Mouse (Mus musculus): Measurements from ENCODE around the gene Sowahb. TPM values are rescaled to one million over a fixed set of nuclear protein-coding genes. Genes with fewer than 3 reads are reported as not detected.

Gene Sowahb
- polyA plus RNA-seq, 1 experiment: not detected

GRCm38 (mm10) chr5:93043688-93044583 is 886 bp downstream of the Sowahb start:
- 0 out of 2 replicates have a peak, but pooled peaks cover 2% of the 10 kb centered on the region for H3K4me1 ChIP-seq (ENCODE audit: control insufficient read depth, insufficient read depth, low read length)
- no peak for TF ChIP-seq CTCF (IDR thresholded peaks at IDR 0.05; ENCODE audit: borderline replicate concordance, insufficient read depth, low read length)
- no peak for TF ChIP-seq POLR2A (IDR thresholded peaks at IDR 0.05; ENCODE audit: low read depth, low read length)
- no peak overlapping the region; the same call in 1 of the 2 replicates for H3K4me3 ChIP-seq (ENCODE audit: insufficient read depth, low read length)
- no peak overlapping the region for H3K27ac ChIP-seq (ENCODE audit: insufficient read depth, low read length)

- Histone ChIP-seq H3K4me1 (ENCODE audit: control insufficient read depth, insufficient read depth, low read length) (0 out of 2 replicates have a peak, but pooled peaks cover 2% of the 10 kb centered on the region), H3K27ac (ENCODE audit: insufficient read depth, low read length) (no peak overlapping the region), H3K4me3 (ENCODE audit: insufficient read depth, low read length) (no peak overlapping the region)
- no peak for TF ChIP-seq CTCF (IDR thresholded peaks at IDR 0.05; ENCODE audit: borderline replicate concordance, insufficient read depth, low read length)
- TF ChIP-seq POLR2A (IDR thresholded peaks at IDR 0.05; ENCODE audit: low read depth, low read length): no peak
These were observed 1.8 kb downstream of the Sowahb start for GRCm38 (mm10) chr5:93042831-93043687.

GRCm38 (mm10) chr5:93042031-93042430 is 2.8 kb downstream of the Sowahb start:
- Histone ChIP-seq H3K4me3 (ENCODE audit: insufficient read depth, low read length) (no peak overlapping the region), H3K4me1 (ENCODE audit: control insufficient read depth, insufficient read depth, low read length) (peaks cover 3% of the 10 kb centered on the region; the same call in 1 of the 2 replicates), H3K27ac (ENCODE audit: insufficient read depth, low read length) (no peak overlapping the region)
- TF ChIP-seq POLR2A (IDR thresholded peaks at IDR 0.05; ENCODE audit: low read depth, low read length) (no peak), CTCF (IDR thresholded peaks at IDR 0.05; ENCODE audit: borderline replicate concordance, insufficient read depth, low read length) (no peak)

- H3K27ac ChIP-seq (ENCODE audit: insufficient read depth, low read length): no peak overlapping the region
- H3K4me1 ChIP-seq (ENCODE audit: control insufficient read depth, insufficient read depth, low read length): peaks cover 6% of the 10 kb centered on the region; the same call in 1 of the 2 replicates
- TF ChIP-seq POLR2A (IDR thresholded peaks at IDR 0.05; ENCODE audit: low read depth, low read length) (no peak), CTCF (IDR thresholded peaks at IDR 0.05; ENCODE audit: borderline replicate concordance, insufficient read depth, low read length) (no peak)
- H3K4me3 ChIP-seq (ENCODE audit: insufficient read depth, low read length): no peak overlapping the region
These were observed 3.5 kb downstream of the Sowahb start for GRCm38 (mm10) chr5:93041276-93041675.

- Histone ChIP-seq H3K4me1 (ENCODE audit: control insufficient read depth, insufficient read depth, low read length) (peaks cover 10% of the 10 kb centered on the region), H3K27ac (ENCODE audit: insufficient read depth, low read length) (no peak overlapping the region), H3K4me3 (ENCODE audit: insufficient read depth, low read length) (no peak overlapping the region)
- TF ChIP-seq POLR2A (IDR thresholded peaks at IDR 0.05; ENCODE audit: low read depth, low read length): no peak
- TF ChIP-seq CTCF (IDR thresholded peaks at IDR 0.05; ENCODE audit: borderline replicate concordance, insufficient read depth, low read length): no peak
These were observed 4.7 kb downstream of the Sowahb start for GRCm38 (mm10) chr5:93040095-93040494.

- H3K4me1 ChIP-seq (ENCODE audit: control insufficient read depth, insufficient read depth, low read length): peaks cover 15% of the 10 kb centered on the region
- H3K4me3 ChIP-seq (ENCODE audit: insufficient read depth, low read length): no peak overlapping the region
- H3K27ac ChIP-seq (ENCODE audit: insufficient read depth, low read length): no peak overlapping the region
- TF ChIP-seq CTCF (IDR thresholded peaks at IDR 0.05; ENCODE audit: borderline replicate concordance, insufficient read depth, low read length) (no peak), POLR2A (IDR thresholded peaks at IDR 0.05; ENCODE audit: low read depth, low read length) (no peak)
These were observed 8.6 kb downstream of the Sowahb start for GRCm38 (mm10) chr5:93036254-93036653.

GRCm38 (mm10) chr5:93035285-93035684 is 9.5 kb downstream of the Sowahb start:
- Histone ChIP-seq H3K27ac (ENCODE audit: insufficient read depth, low read length) (no peak overlapping the region), H3K4me3 (ENCODE audit: insufficient read depth, low read length) (no peak overlapping the region), H3K4me1 (ENCODE audit: control insufficient read depth, insufficient read depth, low read length) (peaks cover 15% of the 10 kb centered on the region)
- TF ChIP-seq POLR2A (IDR thresholded peaks at IDR 0.05; ENCODE audit: low read depth, low read length) (no peak), CTCF (IDR thresholded peaks at IDR 0.05; ENCODE audit: borderline replicate concordance, insufficient read depth, low read length) (no peak)

- TF ChIP-seq CTCF (IDR thresholded peaks at IDR 0.05; ENCODE audit: borderline replicate concordance, insufficient read depth, low read length) (no peak), POLR2A (IDR thresholded peaks at IDR 0.05; ENCODE audit: low read depth, low read length) (no peak)
- Histone ChIP-seq H3K4me3 (ENCODE audit: insufficient read depth, low read length) (no peak overlapping the region), H3K4me1 (ENCODE audit: control insufficient read depth, insufficient read depth, low read length) (peaks cover 15% of the 10 kb centered on the region), H3K27ac (ENCODE audit: insufficient read depth, low read length) (no peak overlapping the region)
These were observed 11.5 kb downstream of the Sowahb start for GRCm38 (mm10) chr5:93033087-93033870.

- no peak overlapping the region for H3K27ac ChIP-seq (ENCODE audit: insufficient read depth, low read length)
- H3K4me3 ChIP-seq (ENCODE audit: insufficient read depth, low read length): no peak overlapping the region
- peaks cover 15% of the 10 kb centered on the region for H3K4me1 ChIP-seq (ENCODE audit: control insufficient read depth, insufficient read depth, low read length)
- TF ChIP-seq POLR2A (IDR thresholded peaks at IDR 0.05; ENCODE audit: low read depth, low read length) (no peak), CTCF (IDR thresholded peaks at IDR 0.05; ENCODE audit: borderline replicate concordance, insufficient read depth, low read length) (no peak)
These were observed 12.2 kb downstream of the Sowahb start for GRCm38 (mm10) chr5:93032621-93033020.
